Mouse (Mus musculus) layer of hippocampus, adult 9-11 months (tissue): ENCODE results near the gene Cdca7l.
"Not testable (repeated sequence)": the region's sequence is repeated elsewhere in the genome, so short reads cannot be mapped to it uniquely, and the experiment has no call there.

Experiments
- DNase-seq: peaks from one replicate; pipeline ENCODE4 v3.0.0; 2022

Gene Cdca7l

GRCm38 (mm10) chr12:117803989-117804388, at the start of gene Cdca7l:
Gene Cdca7l, plus strand, starts transcription at chr12:117804289.
- DNase-seq: not testable (repeated sequence)

GRCm38 (mm10) chr12:117756010-117756409, 48.1 kb upstream of the Cdca7l start:
- no peak for DNase-seq

GRCm38 (mm10) chr12:117760373-117760772, 43.7 kb upstream of the Cdca7l start:
- no peak for DNase-seq

- DNase-seq: no peak
These were observed 43.2 kb upstream of the Cdca7l start for GRCm38 (mm10) chr12:117760846-117761245.

GRCm38 (mm10) chr12:117761698-117762097, 42.4 kb upstream of the Cdca7l start:
- peak; percentile 75 for DNase-seq

- DNase-seq: no peak
These were observed 40.8 kb upstream of the Cdca7l start for GRCm38 (mm10) chr12:117763247-117763646.

- DNase-seq: peak; percentile 77
These were observed 39.2 kb upstream of the Cdca7l start for GRCm38 (mm10) chr12:117764839-117765238.

GRCm38 (mm10) chr12:117769113-117769512, 35.0 kb upstream of the Cdca7l start:
- peak; percentile 70 for DNase-seq

GRCm38 (mm10) chr12:117770211-117770610, 33.9 kb upstream of the Cdca7l start:
- no peak for DNase-seq

GRCm38 (mm10) chr12:117771156-117771555, 32.9 kb upstream of the Cdca7l start:
- no peak for DNase-seq

GRCm38 (mm10) chr12:117772638-117773037, 31.5 kb upstream of the Cdca7l start:
- peak; percentile 60 for DNase-seq

GRCm38 (mm10) chr12:117776841-117777240, 27.2 kb upstream of the Cdca7l start:
- DNase-seq: no peak

GRCm38 (mm10) chr12:117781360-117781759, 22.7 kb upstream of the Cdca7l start:
- no peak for DNase-seq

GRCm38 (mm10) chr12:117783426-117783825, 20.7 kb upstream of the Cdca7l start:
- no peak for DNase-seq

GRCm38 (mm10) chr12:117786621-117787020, 17.5 kb upstream of the Cdca7l start:
- DNase-seq: no peak

- no peak for DNase-seq
These were observed 15.5 kb upstream of the Cdca7l start for GRCm38 (mm10) chr12:117788513-117789011.

GRCm38 (mm10) chr12:117789017-117789416, 15.1 kb upstream of the Cdca7l start:
- no peak for DNase-seq

- DNase-seq: no peak
These were observed 8.8 kb upstream of the Cdca7l start for GRCm38 (mm10) chr12:117795303-117795702.

GRCm38 (mm10) chr12:117805576-117805975, 1.5 kb downstream of the Cdca7l start:
- no peak for DNase-seq

- peak; percentile 24 for DNase-seq
These were observed 1.9 kb downstream of the Cdca7l start for GRCm38 (mm10) chr12:117806007-117806451.

- DNase-seq: no peak
These were observed 2.4 kb downstream of the Cdca7l start for GRCm38 (mm10) chr12:117806470-117806869.

GRCm38 (mm10) chr12:117807637-117808036, 3.5 kb downstream of the Cdca7l start:
- no peak for DNase-seq

- DNase-seq: no peak
These were observed 4.6 kb downstream of the Cdca7l start for GRCm38 (mm10) chr12:117808355-117809326.
